Mouse (Mus musculus): ENCODE measurements around the gene Clrn2. TPM values are rescaled to one million over a fixed set of nuclear protein-coding genes. Genes with fewer than 3 reads are reported as not detected.

The Clrn2 gene
- polyA plus RNA-seq, 1 experiment from 2014 or later, result not detected

Other genes with a start within 250 kb of the Clrn2 start
- gene Qdpr, start 3.5 kb upstream of the Clrn2 start, polyA plus RNA-seq (2014; fragmentation: Nextera tagmentation; extraction: Ambion mirVana), result 134 and 146 TPM in 2 replicates
- 88.3 and 112 TPM in 2 replicates for gene Lap3, start 39.6 kb downstream of the Clrn2 start, polyA plus RNA-seq (2014; fragmentation: Nextera tagmentation; extraction: Ambion mirVana)
- 265 and 309 TPM in 2 replicates for gene Med28, start 66.5 kb downstream of the Clrn2 start, polyA plus RNA-seq (2014; fragmentation: Nextera tagmentation; extraction: Ambion mirVana)
- gene Fam184b, start 185.9 kb downstream of the Clrn2 start, polyA plus RNA-seq (2014; fragmentation: Nextera tagmentation; extraction: Ambion mirVana), result 0.73 and 1.9 TPM in 2 replicates
- 54.3 and 71.0 TPM in 2 replicates for gene Ncapg, start 216.2 kb downstream of the Clrn2 start, polyA plus RNA-seq (2014; fragmentation: Nextera tagmentation; extraction: Ambion mirVana)